Mouse (Mus musculus) intestine, embryonic 14.5 days (tissue): ENCODE measurements around the gene Mob4. TPM values are rescaled to one million over a fixed set of nuclear protein-coding genes. Genes with fewer than 3 reads are reported as not detected.

Experiments used
- ATAC-seq: fragments of 200-750 bp; cut with Nextera tagmentation; replicated peaks from 2 replicates; pipeline ENCODE4 v1.8.0; 2017; ENCODE audit warnings: low read depth, moderate number of reproducible peaks, moderate TSS enrichment, moderate library complexity; ENCODE audit not compliant: low FRiP score, low TSS enrichment
- DNase-seq: peaks from one replicate; pipeline ENCODE4 v3.0.0-alpha.2; 2018; ENCODE audit warnings: low spot score
- H3K27ac ChIP-seq: fragments of 300-500 bp; sonication (generic); 2 replicates; pipeline ENCODE4 v1.5.1; 2014; ENCODE audit warnings: low read depth, mild to moderate bottlenecking, control low read depth
- H3K27me3 ChIP-seq: fragments of 300-500 bp; sonication (generic); replicated peaks from 2 replicates; pipeline ENCODE4 v1.6.1; 2014; ENCODE audit warnings: low read length, control low read depth; ENCODE audit not compliant: control insufficient read depth, insufficient read depth
- H3K36me3 ChIP-seq: fragments of 300-500 bp; sonication (generic); 2 replicates; pipeline ENCODE4 v1.6.1; 2014; ENCODE audit warnings: low read length, control low read depth; ENCODE audit not compliant: control insufficient read depth, insufficient read depth
- H3K4me1 ChIP-seq: fragments of 300-500 bp; sonication (generic); replicated peaks from 2 replicates; pipeline ENCODE4 v1.6.1; 2014; ENCODE audit warnings: low read length, control low read depth, mixed read lengths; ENCODE audit not compliant: control insufficient read depth, insufficient read depth
- H3K4me2 ChIP-seq: fragments of 300-500 bp; sonication (generic); 2 replicates; pipeline ENCODE4 v1.6.1; 2014; ENCODE audit warnings: low read length
- H3K4me3 ChIP-seq: fragments of 300-500 bp; sonication (generic); 2 replicates; pipeline ENCODE4 v1.5.1; 2014; ENCODE audit warnings: low read depth, low read length, control low read depth, mixed read lengths
- H3K9ac ChIP-seq: fragments of 300-500 bp; sonication (generic); 2 replicates; pipeline ENCODE4 v1.6.1; 2014; ENCODE audit warnings: mild to moderate bottlenecking, low read length
- H3K9me3 ChIP-seq: fragments of 300-500 bp; sonication (generic); 2 replicates; pipeline ENCODE4 v1.6.1; 2016; ENCODE audit warnings: low read length, control low read depth; ENCODE audit not compliant: control insufficient read depth
- WGBS: fragments of 180-500 bp; shearing (Covaris S2); extraction: QIAGEN DNeasy Blood & Tissue Kit; methylation state at CpG from one replicate; pipeline ENCODE4 v1.1.7; 2014; 5-methylcytosine and 5-hydroxymethylcytosine counted together
- polyA plus RNA-seq: library from polyadenylated mRNA; unstranded; fragments of >200 nt; fragmentation: Nextera tagmentation; extraction: Ambion mirVana; gene quantifications from 2 replicates; pipeline ENCODE4 v1.2.1, GENCODE M21; 2014

Gene Mob4
- polyA plus RNA-seq, 1 experiment from 2014 or later, result 145 TPM

GRCm38 (mm10) chr1:55135846-55136245, 4.8 kb downstream of the Mob4 start:
- H3K9ac ChIP-seq, result no peak overlapping the region
- H3K9me3 ChIP-seq, result no peaks in the 10 kb centered on the region
- no peaks in the 10 kb centered on the region for H3K27me3 ChIP-seq
- peaks cover 24% of the 10 kb centered on the region for H3K36me3 ChIP-seq
- H3K4me1 ChIP-seq, result peaks cover 10% of the 10 kb centered on the region; the same call in 1 of the 2 replicates
- no peak overlapping the region for H3K4me3 ChIP-seq
- H3K27ac ChIP-seq, result no peak overlapping the region
- WGBS, result 93% methylated on average over 1 of the region's 1 CpGs
- ATAC-seq, result no peak
- no peak overlapping the region for H3K4me2 ChIP-seq
- DNase-seq, result no peak

GRCm38 (mm10) chr1:55144338-55144737, 13.3 kb downstream of the Mob4 start:
- ATAC-seq (no peak), DNase-seq (no peak)
- Histone ChIP-seq H3K4me3 (no peak overlapping the region), H3K9ac (no peak overlapping the region), H3K4me1 (no peaks in the 10 kb centered on the region), H3K27ac (no peak overlapping the region), H3K27me3 (no peaks in the 10 kb centered on the region), H3K36me3 (peaks cover 54% of the 10 kb centered on the region), H3K9me3 (no peaks in the 10 kb centered on the region), H3K4me2 (no peak overlapping the region)
- WGBS, result 96% methylated on average over 4 of the region's 4 CpGs

GRCm38 (mm10) chr1:55145556-55145955, 14.5 kb downstream of the Mob4 start:
- H3K4me2 ChIP-seq, result no peak overlapping the region
- no peak overlapping the region for H3K9ac ChIP-seq
- H3K27me3 ChIP-seq, result no peaks in the 10 kb centered on the region
- ATAC-seq (no peak), DNase-seq (no peak)
- no peaks in the 10 kb centered on the region for H3K9me3 ChIP-seq
- peaks cover 60% of the 10 kb centered on the region for H3K36me3 ChIP-seq
- H3K4me1 ChIP-seq, result no peaks in the 10 kb centered on the region
- H3K4me3 ChIP-seq, result no peak overlapping the region
- H3K27ac ChIP-seq, result no peak overlapping the region
- 90% methylated on average over 7 of the region's 7 CpGs for WGBS

DNA sequence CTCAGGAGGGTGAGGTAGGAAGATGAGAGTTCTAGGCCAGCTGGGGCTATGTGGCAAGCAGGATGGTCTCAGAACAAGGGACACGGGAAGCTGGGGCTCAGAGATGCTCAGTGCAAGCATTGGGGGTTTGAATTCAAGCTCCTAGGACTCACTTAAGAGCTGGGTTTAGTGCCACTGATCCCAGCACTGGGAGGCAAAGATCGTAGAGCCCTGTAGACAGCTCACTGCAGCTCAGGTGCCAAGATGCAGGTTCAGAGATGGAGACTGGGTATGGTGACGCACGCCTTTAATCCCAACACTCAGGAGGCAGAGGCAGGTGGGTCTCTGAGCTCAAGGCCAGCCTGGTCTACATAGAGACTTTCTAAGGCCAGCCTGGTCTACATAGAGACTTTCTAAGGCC, 26.3 kb downstream of the Mob4 start:
- H3K4me1 ChIP-seq, result no peaks in the 10 kb centered on the region
- H3K27ac ChIP-seq, result no peak overlapping the region
- no peak for ATAC-seq
- no peak overlapping the region for H3K9ac ChIP-seq
- no peaks in the 10 kb centered on the region for H3K9me3 ChIP-seq
- H3K4me3 ChIP-seq, result no peak overlapping the region
- peak; percentile 48 for DNase-seq
- no peaks in the 10 kb centered on the region for H3K27me3 ChIP-seq
- no peak overlapping the region for H3K4me2 ChIP-seq
- 95% methylated on average over 4 of the region's 4 CpGs for WGBS
- H3K36me3 ChIP-seq, result peaks cover 52% of the 10 kb centered on the region

GRCm38 (mm10) chr1:55158211-55158610, 27.2 kb downstream of the Mob4 start:
- 89% methylated on average over 3 of the region's 3 CpGs for WGBS

GRCm38 (mm10) chr1:55158821-55159220, 27.8 kb downstream of the Mob4 start:
- WGBS, result 92% methylated on average over 8 of the region's 8 CpGs
- H3K4me3 ChIP-seq, result no peak overlapping the region
- no peak overlapping the region for H3K27ac ChIP-seq
- H3K9ac ChIP-seq, result no peak overlapping the region
- DNase-seq, result peak; percentile 29
- no peak overlapping the region for H3K4me2 ChIP-seq
- H3K27me3 ChIP-seq, result no peaks in the 10 kb centered on the region
- H3K9me3 ChIP-seq, result no peaks in the 10 kb centered on the region
- ATAC-seq, result no peak
- peaks cover 40% of the 10 kb centered on the region for H3K36me3 ChIP-seq
- H3K4me1 ChIP-seq, result no peaks in the 10 kb centered on the region

More at GRCm38 (mm10) chr1:55158211-55158610, 27.2 kb downstream of the Mob4 start:
- peak; percentile 21 for DNase-seq
- no peak overlapping the region for H3K4me2 ChIP-seq
- no peaks in the 10 kb centered on the region for H3K27me3 ChIP-seq
- H3K9me3 ChIP-seq, result no peaks in the 10 kb centered on the region
- H3K4me1 ChIP-seq, result no peaks in the 10 kb centered on the region
- H3K9ac ChIP-seq, result no peak overlapping the region
- H3K36me3 ChIP-seq, result peaks cover 43% of the 10 kb centered on the region
- no peak for ATAC-seq
- no peak overlapping the region for H3K27ac ChIP-seq
- H3K4me3 ChIP-seq, result no peak overlapping the region

DNA sequence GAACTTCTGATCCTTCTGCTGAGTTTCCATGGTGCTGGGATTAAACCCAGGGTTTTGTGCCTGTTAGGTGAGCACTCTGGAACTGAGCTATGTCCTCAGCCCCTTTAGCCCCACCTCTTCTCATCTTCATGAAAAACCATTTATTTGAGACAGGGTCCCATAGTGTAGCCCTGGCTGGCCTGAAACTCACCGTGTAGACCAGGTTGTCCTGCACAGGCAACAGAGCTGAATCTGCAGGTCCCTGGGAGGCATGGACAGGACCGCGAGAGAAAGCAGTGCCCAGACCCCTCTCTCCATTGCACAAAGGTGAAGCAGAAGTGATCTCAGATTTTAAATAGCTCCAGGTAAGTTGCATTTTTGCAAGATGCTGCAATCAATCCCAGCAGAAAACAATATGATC, 29.2 kb downstream of the Mob4 start:
- Histone ChIP-seq H3K27ac (no peak overlapping the region), H3K36me3 (peaks cover 34% of the 10 kb centered on the region), H3K4me2 (no peak overlapping the region), H3K9me3 (no peaks in the 10 kb centered on the region), H3K27me3 (no peaks in the 10 kb centered on the region), H3K4me3 (no peak overlapping the region), H3K4me1 (no peaks in the 10 kb centered on the region), H3K9ac (no peak overlapping the region)
- ATAC-seq, result no peak
- peak; percentile 29 for DNase-seq
- 95% methylated on average over 3 of the region's 3 CpGs for WGBS

DNA sequence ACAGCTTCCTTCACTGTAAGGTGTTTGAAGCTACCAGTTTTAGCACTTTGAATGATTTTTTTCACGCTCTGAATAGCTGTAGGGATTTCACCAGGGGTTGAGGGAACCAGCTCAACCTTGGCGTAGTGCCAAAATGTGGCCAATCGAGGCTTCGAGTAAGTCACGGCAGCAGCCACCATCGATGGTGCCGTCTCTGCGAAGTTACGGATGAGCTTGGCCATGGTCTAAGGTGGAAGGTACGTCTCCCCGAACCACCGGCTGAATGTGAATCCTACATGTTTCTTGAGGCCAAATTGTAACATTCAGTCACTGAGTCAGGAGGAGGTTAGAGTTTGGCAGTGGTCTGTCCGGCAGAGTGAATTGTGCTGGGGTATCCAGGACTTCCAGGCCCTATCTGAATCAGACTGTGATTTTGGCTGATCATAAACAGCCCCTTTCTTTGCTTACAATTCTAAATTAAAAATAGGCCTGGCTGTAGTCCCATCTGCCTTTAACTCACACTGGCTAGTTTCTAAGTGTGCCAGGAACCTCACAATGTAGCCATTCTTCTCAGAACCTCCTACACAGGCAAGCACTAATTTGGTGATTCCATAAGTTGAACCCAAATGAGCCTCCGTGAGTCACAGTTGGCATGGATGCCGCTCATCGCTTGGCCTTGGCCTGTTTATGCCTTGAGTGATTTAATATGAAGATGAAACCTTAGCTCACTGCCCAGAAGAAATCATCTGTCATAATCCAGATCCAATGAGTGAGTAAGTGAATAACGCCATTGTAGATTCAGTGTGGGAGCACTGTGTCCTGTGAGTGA, 30.0 kb downstream of the Mob4 start:
- no peak overlapping the region for H3K4me3 ChIP-seq
- H3K4me2 ChIP-seq, result no peak overlapping the region
- H3K36me3 ChIP-seq, result peaks cover 25% of the 10 kb centered on the region
- ATAC-seq (no peak; the same call in 1 of the 2 replicates), DNase-seq (peak; percentile 52)
- 89% methylated on average over 17 of the region's 17 CpGs for whole genome bisulfite sequencing
- no peaks in the 10 kb centered on the region for H3K9me3 ChIP-seq
- H3K4me1 ChIP-seq, result no peaks in the 10 kb centered on the region
- H3K27me3 ChIP-seq, result no peaks in the 10 kb centered on the region
- H3K27ac ChIP-seq, result no peak overlapping the region
- no peak overlapping the region for H3K9ac ChIP-seq

- no peaks in the 10 kb centered on the region for H3K4me1 ChIP-seq
- 78% methylated on average over 7 of the region's 7 CpGs for WGBS
- DNase-seq (peak; percentile 50), ATAC-seq (no peak)
- H3K9me3 ChIP-seq, result no peaks in the 10 kb centered on the region
- no peaks in the 10 kb centered on the region for H3K27me3 ChIP-seq
- no peak overlapping the region for H3K9ac ChIP-seq
- no peak overlapping the region for H3K27ac ChIP-seq
- no peak overlapping the region for H3K4me3 ChIP-seq
- H3K36me3 ChIP-seq, result peaks cover 17% of the 10 kb centered on the region
- no peak overlapping the region for H3K4me2 ChIP-seq
Observed at GRCm38 (mm10) chr1:55161895-55162294, 30.9 kb downstream of the Mob4 start.
